Mouse (Mus musculus): Measurements from ENCODE around the gene Auts2. TPM values are rescaled to one million over a fixed set of nuclear protein-coding genes. Genes with fewer than 3 reads are reported as not detected.

Gene Auts2
- polyA plus RNA-seq, 1 experiment = 0.01 TPM

GRCm38 (mm10) chr5:131573296-131574177, 969.6 kb downstream of the Auts2 start:
- Histone ChIP-seq H3K4me3 (replicated peaks) (no peak overlapping the region), H3K36me3 (ENCODE audit: control insufficient read depth) (no peaks in the 10 kb centered on the region), H3K4me1 (ENCODE audit: control insufficient read depth) (no peaks in the 10 kb centered on the region), H3K9me3 (ENCODE audit: control insufficient read depth, low read length) (no peaks in the 10 kb centered on the region), H3K27me3 (ENCODE audit: control insufficient read depth) (no peaks in the 10 kb centered on the region)
- TF ChIP-seq TAL1 (IDR thresholded peaks at IDR 0.05; ENCODE audit: low read length) (no peak), GATA1 (IDR thresholded peaks at IDR 0.05; ENCODE audit: low read length) (no peak)

DNA sequence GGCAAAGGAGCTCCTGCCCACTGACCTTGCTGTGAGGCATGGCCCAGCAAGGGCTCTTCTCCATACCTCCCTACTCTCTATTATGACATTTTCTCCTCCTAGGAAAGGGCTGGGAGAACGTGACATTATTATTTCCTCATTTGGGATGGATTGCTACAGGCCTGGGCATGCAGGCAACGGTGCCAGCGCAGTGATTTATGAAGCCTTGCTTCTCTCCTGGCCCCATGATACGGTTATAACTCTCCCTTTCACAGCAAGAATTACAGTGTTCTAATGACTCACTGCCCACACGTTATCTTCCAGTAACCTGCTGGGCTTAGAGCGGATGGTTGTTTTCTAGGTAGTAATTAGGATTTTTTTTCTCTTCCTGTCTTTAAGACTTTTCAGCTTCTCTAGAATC, 977.1 kb downstream of the Auts2 start:
- Histone ChIP-seq H3K4me3 (replicated peaks) (no peak overlapping the region), H3K27me3 (ENCODE audit: control insufficient read depth) (no peaks in the 10 kb centered on the region), H3K36me3 (ENCODE audit: control insufficient read depth) (no peaks in the 10 kb centered on the region), H3K9me3 (ENCODE audit: control insufficient read depth, low read length) (no peaks in the 10 kb centered on the region), H3K4me1 (ENCODE audit: control insufficient read depth) (no peaks in the 10 kb centered on the region)
- TF ChIP-seq GATA1 (IDR thresholded peaks at IDR 0.05; ENCODE audit: low read length) (no peak), TAL1 (IDR thresholded peaks at IDR 0.05; ENCODE audit: low read length) (no peak)

DNA sequence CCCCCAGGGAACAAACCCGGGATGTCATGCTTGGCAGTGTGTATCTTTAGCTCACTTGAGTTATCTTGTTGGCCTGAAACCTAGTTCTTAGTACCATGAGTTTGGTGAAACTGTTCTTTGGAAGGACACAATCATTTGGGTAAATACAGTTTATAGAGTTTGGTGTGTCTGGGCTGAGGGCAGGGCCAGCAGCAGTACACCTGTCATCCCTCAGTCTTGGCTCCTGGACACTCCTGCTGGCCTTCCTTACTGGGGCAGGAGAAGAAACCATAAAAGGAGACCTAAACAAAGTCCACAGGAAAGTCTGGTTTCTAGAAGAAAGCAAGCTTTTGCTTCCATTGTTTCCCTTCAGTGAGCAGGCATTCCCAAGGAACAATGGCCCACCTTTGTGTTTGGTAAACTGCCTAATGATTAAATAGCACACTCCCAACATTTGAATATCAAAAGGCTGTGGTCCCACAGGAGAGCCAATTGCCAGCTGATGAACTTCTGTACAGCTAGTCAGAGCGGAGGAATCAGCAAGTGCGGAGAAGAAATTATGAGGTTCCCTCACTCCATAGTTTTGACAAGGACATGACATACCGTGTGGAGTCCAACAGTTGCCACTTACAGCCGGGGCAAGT, 979.4 kb downstream of the Auts2 start:
- H3K27me3 ChIP-seq (ENCODE audit: control insufficient read depth) = no peaks in the 10 kb centered on the region
- TF ChIP-seq TAL1 (IDR thresholded peaks at IDR 0.05; ENCODE audit: low read length) = no peak
- TF ChIP-seq GATA1 (IDR thresholded peaks at IDR 0.05; ENCODE audit: low read length) = no peak
- H3K36me3 ChIP-seq (ENCODE audit: control insufficient read depth) = no peaks in the 10 kb centered on the region
- H3K9me3 ChIP-seq (ENCODE audit: control insufficient read depth, low read length) = no peaks in the 10 kb centered on the region
- H3K4me3 ChIP-seq (replicated peaks) = no peak overlapping the region
- no peaks in the 10 kb centered on the region for H3K4me1 ChIP-seq (ENCODE audit: control insufficient read depth)

DNA sequence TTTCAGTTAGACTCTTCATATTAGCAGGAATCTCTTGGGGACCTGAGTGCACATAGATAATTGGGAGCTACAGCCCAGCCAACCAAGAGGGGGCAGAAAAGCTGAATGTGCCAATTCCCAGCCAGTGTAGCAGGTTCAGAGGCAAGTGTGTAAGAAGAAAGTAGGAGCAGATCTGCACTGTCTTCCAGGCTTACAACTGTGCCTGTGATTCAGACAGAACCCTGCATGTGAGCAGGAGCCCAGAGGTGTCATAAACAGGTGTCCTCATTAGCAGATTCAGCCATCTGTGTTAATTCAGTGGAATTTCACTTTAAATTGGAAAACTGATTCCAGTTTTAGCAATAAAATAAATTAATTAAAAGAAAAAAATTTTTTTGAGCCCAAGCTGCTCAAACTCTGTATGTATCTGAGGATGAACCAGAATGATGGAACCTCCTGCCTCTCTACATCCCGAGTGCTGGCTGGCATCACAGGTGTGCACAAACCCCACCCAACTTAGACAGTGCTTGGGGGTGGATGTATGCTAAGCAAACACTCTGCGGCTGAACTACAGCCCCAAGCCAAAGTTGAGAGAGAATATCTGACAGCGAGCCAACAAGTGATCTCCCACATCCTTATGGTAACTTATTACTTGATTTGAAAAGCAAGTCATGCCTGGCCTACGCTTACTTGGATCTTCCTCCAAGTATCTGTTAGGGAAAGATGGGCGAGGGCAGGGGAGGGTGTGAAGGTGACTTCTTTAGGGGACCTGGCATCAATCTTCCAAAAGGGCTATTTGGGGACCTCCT, 982.2 kb downstream of the Auts2 start:
- Histone ChIP-seq H3K4me1 (ENCODE audit: control insufficient read depth) (no peaks in the 10 kb centered on the region), H3K9me3 (ENCODE audit: control insufficient read depth, low read length) (no peaks in the 10 kb centered on the region), H3K36me3 (ENCODE audit: control insufficient read depth) (no peaks in the 10 kb centered on the region), H3K4me3 (replicated peaks) (no peak overlapping the region), H3K27me3 (ENCODE audit: control insufficient read depth) (no peaks in the 10 kb centered on the region)
- TF ChIP-seq GATA1 (IDR thresholded peaks at IDR 0.05; ENCODE audit: low read length) (no peak), TAL1 (IDR thresholded peaks at IDR 0.05; ENCODE audit: low read length) (no peak)

- Histone ChIP-seq H3K9me3 (ENCODE audit: control insufficient read depth, low read length) (no peaks in the 10 kb centered on the region), H3K27me3 (ENCODE audit: control insufficient read depth) (no peaks in the 10 kb centered on the region), H3K4me3 (replicated peaks) (no peak overlapping the region), H3K4me1 (ENCODE audit: control insufficient read depth) (no peaks in the 10 kb centered on the region), H3K36me3 (ENCODE audit: control insufficient read depth) (no peaks in the 10 kb centered on the region)
- no peak for TF ChIP-seq TAL1 (IDR thresholded peaks at IDR 0.05; ENCODE audit: low read length)
- no peak for TF ChIP-seq GATA1 (IDR thresholded peaks at IDR 0.05; ENCODE audit: low read length)
Measured at GRCm38 (mm10) chr5:131558403-131559174, 984.6 kb downstream of the Auts2 start.

- Histone ChIP-seq H3K36me3 (ENCODE audit: control insufficient read depth) (no peaks in the 10 kb centered on the region), H3K4me1 (ENCODE audit: control insufficient read depth) (no peaks in the 10 kb centered on the region), H3K27me3 (ENCODE audit: control insufficient read depth) (no peaks in the 10 kb centered on the region), H3K9me3 (ENCODE audit: control insufficient read depth, low read length) (no peaks in the 10 kb centered on the region), H3K4me3 (replicated peaks) (no peak overlapping the region)
- TF ChIP-seq TAL1 (IDR thresholded peaks at IDR 0.05; ENCODE audit: low read length) (no peak), GATA1 (IDR thresholded peaks at IDR 0.05; ENCODE audit: low read length) (no peak)
Measured at GRCm38 (mm10) chr5:131557591-131558385, 985.4 kb downstream of the Auts2 start.

GRCm38 (mm10) chr5:131548932-131549563, 994.1 kb downstream of the Auts2 start:
- H3K36me3 ChIP-seq (ENCODE audit: control insufficient read depth) = no peaks in the 10 kb centered on the region
- no peak overlapping the region for H3K4me3 ChIP-seq (replicated peaks)
- TF ChIP-seq TAL1 (IDR thresholded peaks at IDR 0.05; ENCODE audit: low read length) (no peak), GATA1 (IDR thresholded peaks at IDR 0.05; ENCODE audit: low read length) (no peak)
- no peaks in the 10 kb centered on the region for H3K27me3 ChIP-seq (ENCODE audit: control insufficient read depth)
- no peaks in the 10 kb centered on the region for H3K4me1 ChIP-seq (ENCODE audit: control insufficient read depth)
- peaks cover 2% of the 10 kb centered on the region; the same call in 1 of the 2 replicates for H3K9me3 ChIP-seq (ENCODE audit: control insufficient read depth, low read length)
